Mouse (Mus musculus) embryonic facial prominence, embryonic 10.5 days (tissue): ENCODE results near the gene Gcnt3. TPM values are rescaled to one million over a fixed set of nuclear protein-coding genes. Genes with fewer than 3 reads are reported as not detected.

Experiments
- DNase-seq: peaks from one replicate; pipeline ENCODE4 v3.0.0-alpha.2; 2017; ENCODE audit warnings: low spot score
- H3K27ac ChIP-seq: fragments of 300-500 bp; sonication (generic); replicated peaks from 2 replicates; pipeline ENCODE4 v1.5.1; 2016; ENCODE audit warnings: mild to moderate bottlenecking
- H3K27me3 ChIP-seq: fragments of 300-500 bp; sonication (generic); replicated peaks from 2 replicates; pipeline ENCODE4 v1.6.1; 2016; ENCODE audit warnings: low read depth, mild to moderate bottlenecking; ENCODE audit not compliant: poor library complexity, severe bottlenecking
- H3K36me3 ChIP-seq: fragments of 300-500 bp; sonication (generic); replicated peaks from 2 replicates; pipeline ENCODE4 v1.6.1; 2016; ENCODE audit warnings: mild to moderate bottlenecking, moderate library complexity
- H3K4me1 ChIP-seq: fragments of 300-500 bp; sonication (generic); 2 replicates; pipeline ENCODE4 v1.6.1; 2016
- H3K4me3 ChIP-seq: fragments of 300-500 bp; sonication (generic); 2 replicates; pipeline ENCODE4 v1.5.1; 2016; ENCODE audit warnings: mild to moderate bottlenecking, moderate library complexity
- H3K9me3 ChIP-seq: fragments of 300-500 bp; sonication (generic); 2 replicates; pipeline ENCODE4 v1.6.1; 2016; ENCODE audit warnings: mild to moderate bottlenecking
- WGBS: fragments of 180-500 bp; shearing (Covaris S2); methylation state at CpG from one replicate; pipeline ENCODE4 v1.1.7; 2016; 5-methylcytosine and 5-hydroxymethylcytosine counted together
- polyA plus RNA-seq: library from polyadenylated mRNA; unstranded; fragments of >200 nt; fragmentation: Nextera tagmentation; extraction: Ambion mirVana; gene quantifications from 2 replicates; pipeline ENCODE4 v1.2.1, GENCODE M21; 2016

Gene Gcnt3
- polyA plus RNA-seq, 1 experiment from 2014 or later, result not detected

DNA sequence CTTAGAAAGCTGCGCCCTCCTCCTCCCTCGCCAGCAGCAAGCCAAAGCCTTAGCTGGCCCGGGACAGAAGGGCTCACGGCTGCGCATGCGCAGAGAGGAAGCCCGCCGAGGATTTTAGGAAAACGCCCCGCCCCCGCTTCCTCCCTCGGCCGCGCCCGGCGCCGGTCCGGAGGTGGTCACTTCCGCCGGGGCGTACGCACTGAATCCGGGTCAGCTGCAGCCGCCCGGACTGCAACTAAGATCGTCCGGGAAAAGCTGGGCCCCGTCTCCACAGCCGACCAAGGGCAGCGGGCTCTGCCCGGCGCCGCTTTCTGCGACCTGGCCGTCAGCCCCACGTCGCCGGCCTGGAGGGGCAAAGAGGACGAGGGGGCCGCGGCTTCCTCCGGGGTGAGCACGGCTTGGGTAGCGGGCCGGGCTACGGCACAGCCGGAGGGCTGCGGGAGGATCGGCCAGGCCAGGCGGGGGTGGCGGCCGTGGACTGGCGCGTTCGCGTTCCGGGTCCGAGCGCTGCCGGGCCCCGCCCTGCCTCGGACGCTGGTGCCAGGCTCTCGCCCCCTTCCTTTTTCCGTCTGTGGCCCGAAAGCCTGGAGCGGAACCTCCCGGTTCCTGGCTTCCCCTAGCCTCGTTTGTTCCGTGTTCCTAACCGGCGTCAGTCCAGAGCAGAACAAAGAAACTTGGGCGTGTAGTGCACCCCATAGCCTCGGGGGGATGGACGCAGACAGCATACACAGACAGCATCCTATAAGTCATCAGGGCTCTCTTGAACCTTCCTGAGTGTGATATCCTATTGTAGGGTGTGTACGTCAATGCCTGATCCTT is 48.4 kb downstream of the Gcnt3 start, which contains the start of gene Bnip2:
Bnip2 (plus strand) TSS at position 164 of the 819 bp plus-strand sequence.
- Histone ChIP-seq H3K9me3 (no peaks in the 10 kb centered on the region), H3K4me3 (peak within 1 kb of the TSS; percentile 99), H3K4me1 (peaks cover 22% of the 10 kb centered on the region), H3K27me3 (no peaks in the 10 kb centered on the region), H3K27ac (peak within 1 kb of the TSS; percentile 98), H3K36me3 (peaks cover 30% of the 10 kb centered on the region)
- peak; percentile 97 for DNase-seq
- WGBS, result under 1% methylated on average over 76 of the region's 76 CpGs

GRCm38 (mm10) chr9:69988706-69989302 is 49.1 kb downstream of the Gcnt3 start:
- no peak for DNase-seq
- Histone ChIP-seq H3K27me3 (no peaks in the 10 kb centered on the region), H3K36me3 (peaks cover 25% of the 10 kb centered on the region), H3K4me3 (peak overlapping the region; percentile 99), H3K27ac (peak overlapping the region; percentile 98), H3K9me3 (no peaks in the 10 kb centered on the region), H3K4me1 (peaks cover 22% of the 10 kb centered on the region)
- 39% methylated on average over 16 of the region's 16 CpGs for WGBS

- H3K27me3 ChIP-seq, result no peaks in the 10 kb centered on the region
- WGBS, result 0% methylated on average over 3 of the region's 3 CpGs
- no peak overlapping the region for H3K27ac ChIP-seq
- H3K36me3 ChIP-seq, result peaks cover 19% of the 10 kb centered on the region
- peaks cover 22% of the 10 kb centered on the region for H3K4me1 ChIP-seq
- H3K9me3 ChIP-seq, result no peaks in the 10 kb centered on the region
- H3K4me3 ChIP-seq, result no peak overlapping the region
- peak; percentile 66 for DNase-seq
These were observed 50.3 kb downstream of the Gcnt3 start for GRCm38 (mm10) chr9:69987579-69987978.

DNA sequence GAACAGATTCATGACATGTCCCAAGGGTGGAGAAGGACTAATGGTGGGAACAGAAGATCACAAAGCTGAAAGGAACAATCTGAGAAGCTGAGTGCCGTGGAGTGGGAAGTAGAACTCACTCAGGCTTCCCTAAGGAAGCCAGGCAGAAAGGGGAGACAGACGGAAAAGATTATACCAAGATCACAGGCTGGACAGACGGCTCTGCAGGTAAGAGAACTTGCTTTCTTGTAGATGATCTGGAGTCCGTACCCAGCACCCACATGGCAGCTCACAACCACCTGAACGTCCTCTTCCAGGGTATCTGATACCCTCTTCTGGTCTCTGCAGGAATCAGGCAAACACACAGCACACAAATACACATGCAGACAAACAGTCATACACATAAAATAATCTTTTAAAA is 51.3 kb downstream of the Gcnt3 start:
- peaks cover 19% of the 10 kb centered on the region for H3K4me1 ChIP-seq
- no peak overlapping the region for H3K4me3 ChIP-seq
- 83% methylated on average over 5 of the region's 5 CpGs for WGBS
- no peak overlapping the region for H3K27ac ChIP-seq
- peaks cover 9% of the 10 kb centered on the region for H3K36me3 ChIP-seq
- H3K9me3 ChIP-seq, result no peaks in the 10 kb centered on the region
- no peak for DNase-seq
- H3K27me3 ChIP-seq, result no peaks in the 10 kb centered on the region

DNA sequence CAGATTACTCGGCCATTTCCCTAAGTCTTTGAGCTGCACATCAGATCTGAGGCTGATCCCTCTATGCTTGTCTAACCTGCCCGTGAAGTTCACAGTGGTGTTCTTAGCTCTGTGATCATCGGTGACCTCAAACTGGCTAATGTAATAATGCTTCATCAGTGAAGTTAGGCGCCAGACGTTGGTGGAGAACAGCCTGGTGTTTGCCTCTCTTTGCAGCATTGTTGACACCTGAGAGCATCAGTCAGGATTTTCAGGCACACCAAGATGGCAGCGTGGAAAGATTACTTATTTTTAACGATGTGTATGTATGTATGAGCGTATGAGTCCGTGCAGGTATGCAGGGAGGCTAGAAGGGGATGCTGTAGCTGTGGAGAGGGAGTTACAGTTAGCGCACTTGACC is 51.8 kb downstream of the Gcnt3 start:
- no peak overlapping the region for H3K27ac ChIP-seq
- no peaks in the 10 kb centered on the region for H3K9me3 ChIP-seq
- DNase-seq, result no peak
- H3K4me1 ChIP-seq, result peaks cover 14% of the 10 kb centered on the region
- WGBS, result 84% methylated on average over 10 of the region's 10 CpGs
- H3K4me3 ChIP-seq, result no peak overlapping the region
- H3K27me3 ChIP-seq, result no peaks in the 10 kb centered on the region
- peaks cover 4% of the 10 kb centered on the region for H3K36me3 ChIP-seq

GRCm38 (mm10) chr9:69985526-69985925 is 52.4 kb downstream of the Gcnt3 start:
- Histone ChIP-seq H3K27ac (no peak overlapping the region), H3K9me3 (no peaks in the 10 kb centered on the region), H3K4me3 (no peak overlapping the region), H3K4me1 (peaks cover 9% of the 10 kb centered on the region), H3K36me3 (no peaks in the 10 kb centered on the region), H3K27me3 (no peaks in the 10 kb centered on the region)
- no peak for DNase-seq
- 84% methylated on average over 1 of the region's 1 CpGs for WGBS

Other genes with a start within 250 kb of the Gcnt3 start
- 108 and 109 TPM in 2 replicates for gene Bnip2, start 48.6 kb downstream of the Gcnt3 start, polyA plus RNA-seq
- gene Gtf2a2, start 25.5 kb downstream of the Gcnt3 start, polyA plus RNA-seq, result 180 and 196 TPM in 2 replicates
- gene Fam81a, start 104.5 kb upstream of the Gcnt3 start, polyA plus RNA-seq, result 1.9 and 2.6 TPM in 2 replicates
- gene Myo1e, start 169.3 kb upstream of the Gcnt3 start, polyA plus RNA-seq, result 16.9 and 17.6 TPM in 2 replicates